Mouse (Mus musculus): ENCODE measurements at regions not wholly inside any gene's neighbourhood (a gene's known extent, or its start where the extent isn't known, plus 50 kb on each side); places are given as distances from the start of the nearest gene placed in this dataset.

GRCm38 (mm10) chr12:71460643-71461042 is 151.0 kb downstream of the Dact1 start:
- ATAC-seq (replicated peaks in 1 of 2; ENCODE audit: insufficient read depth in 1 of 2, low FRiP score in 2 of 2, low TSS enrichment in 1 of 2, low read depth in 1 of 2, poor library complexity in 2 of 2, severe bottlenecking in 2 of 2), result no peak

DNA sequence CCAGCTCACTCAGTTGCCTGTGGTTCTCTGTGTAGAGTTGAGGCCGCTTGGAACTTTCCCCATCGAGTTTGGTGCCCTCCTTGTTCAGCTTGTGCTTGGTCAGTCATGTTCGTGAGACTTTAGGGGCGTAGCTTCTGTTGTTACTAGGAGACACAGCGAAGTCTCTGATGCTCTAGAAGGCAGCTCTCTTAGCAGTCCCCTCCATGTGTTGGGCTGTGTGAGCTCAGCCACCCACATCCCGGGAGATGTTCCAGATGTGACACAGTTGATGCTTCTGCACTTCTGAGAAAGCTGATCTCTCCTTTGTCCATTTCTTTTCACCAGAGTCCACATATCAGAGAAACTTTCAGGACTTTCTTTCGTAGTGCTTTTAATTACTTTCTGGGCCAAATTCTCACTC is 158.1 kb downstream of the Dact1 start:
- no peak for ATAC-seq (replicated peaks in 1 of 2; ENCODE audit: insufficient read depth in 1 of 2, low FRiP score in 2 of 2, low TSS enrichment in 1 of 2, low read depth in 1 of 2, poor library complexity in 2 of 2, severe bottlenecking in 2 of 2)

GRCm38 (mm10) chr12:71468324-71468723 is 158.6 kb downstream of the Dact1 start:
- ATAC-seq (replicated peaks in 1 of 2; ENCODE audit: insufficient read depth in 1 of 2, low FRiP score in 2 of 2, low TSS enrichment in 1 of 2, low read depth in 1 of 2, poor library complexity in 2 of 2, severe bottlenecking in 2 of 2), result no peak

- ATAC-seq (replicated peaks in 1 of 2; ENCODE audit: insufficient read depth in 1 of 2, low FRiP score in 2 of 2, low TSS enrichment in 1 of 2, low read depth in 1 of 2, poor library complexity in 2 of 2, severe bottlenecking in 2 of 2), result no peak
Observed at GRCm38 (mm10) chr12:71470983-71471715, 161.5 kb downstream of the Dact1 start.

DNA sequence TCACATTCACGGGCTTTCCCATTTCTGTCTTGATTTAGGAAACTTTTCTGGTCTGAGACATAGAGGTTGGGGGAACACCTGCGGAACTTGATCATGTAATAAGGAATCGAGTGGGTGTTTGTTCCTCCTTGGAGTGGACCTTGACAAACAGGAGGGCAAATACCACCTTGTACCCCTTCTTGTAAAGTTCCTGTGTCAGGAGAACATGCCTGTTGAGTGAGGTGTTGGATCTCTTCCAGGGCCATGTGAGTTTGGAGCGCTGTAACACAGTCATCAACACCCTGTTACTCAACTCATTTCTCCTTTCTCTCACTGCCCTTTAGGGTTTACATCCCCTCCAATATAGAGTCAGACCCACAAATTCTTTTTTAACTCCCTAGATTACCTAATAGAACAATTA is 162.0 kb downstream of the Dact1 start:
- no peak for ATAC-seq (replicated peaks in 1 of 2; ENCODE audit: insufficient read depth in 1 of 2, low FRiP score in 2 of 2, low TSS enrichment in 1 of 2, low read depth in 1 of 2, poor library complexity in 2 of 2, severe bottlenecking in 2 of 2)

- no peak for ATAC-seq (replicated peaks in 1 of 2; ENCODE audit: insufficient read depth in 1 of 2, low FRiP score in 2 of 2, low TSS enrichment in 1 of 2, low read depth in 1 of 2, poor library complexity in 2 of 2, severe bottlenecking in 2 of 2)
Observed at GRCm38 (mm10) chr12:71476238-71476637, 166.6 kb downstream of the Dact1 start.

DNA sequence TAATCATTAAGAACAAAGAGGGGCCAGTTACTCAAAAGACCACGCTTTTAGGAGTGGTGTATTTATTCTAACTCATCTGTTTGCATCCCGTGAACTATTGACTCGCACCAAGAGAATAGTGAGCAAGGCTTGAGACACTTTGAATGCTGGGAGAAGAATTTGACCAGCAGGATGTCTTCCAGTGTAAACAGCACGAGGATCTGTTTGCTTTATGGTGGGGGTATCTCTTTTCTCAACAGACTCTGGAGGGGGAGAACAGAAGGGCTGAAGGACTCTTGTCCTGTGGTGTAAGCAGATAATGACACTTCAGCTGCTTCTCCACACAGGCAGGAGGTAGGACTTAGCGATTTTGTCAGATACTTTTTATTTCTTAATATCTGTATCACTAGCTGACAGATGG is 168.0 kb downstream of the Dact1 start:
- ATAC-seq (replicated peaks in 1 of 2; ENCODE audit: insufficient read depth in 1 of 2, low FRiP score in 2 of 2, low TSS enrichment in 1 of 2, low read depth in 1 of 2, poor library complexity in 2 of 2, severe bottlenecking in 2 of 2), result no peak

DNA sequence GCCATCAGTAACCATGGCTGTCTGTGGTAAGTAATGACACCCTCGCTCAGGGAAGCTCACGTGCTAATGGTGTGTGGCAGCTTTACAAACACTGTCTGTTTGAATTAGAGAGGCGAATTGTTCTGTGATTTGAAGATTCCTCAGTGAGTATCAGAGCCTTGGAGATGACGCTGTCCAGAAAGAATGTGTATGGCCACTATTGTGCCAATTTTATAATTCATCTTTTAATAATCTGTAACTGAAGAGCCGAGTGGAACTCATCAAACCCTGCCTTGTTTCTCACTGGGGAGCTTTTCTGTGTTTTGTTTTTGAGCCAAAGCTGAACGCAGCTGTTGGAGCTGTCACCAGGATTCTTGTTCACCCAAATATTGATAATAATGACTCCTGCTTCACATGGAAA is 171.7 kb downstream of the Dact1 start:
- no peak for ATAC-seq (replicated peaks in 1 of 2; ENCODE audit: insufficient read depth in 1 of 2, low FRiP score in 2 of 2, low TSS enrichment in 1 of 2, low read depth in 1 of 2, poor library complexity in 2 of 2, severe bottlenecking in 2 of 2)

DNA sequence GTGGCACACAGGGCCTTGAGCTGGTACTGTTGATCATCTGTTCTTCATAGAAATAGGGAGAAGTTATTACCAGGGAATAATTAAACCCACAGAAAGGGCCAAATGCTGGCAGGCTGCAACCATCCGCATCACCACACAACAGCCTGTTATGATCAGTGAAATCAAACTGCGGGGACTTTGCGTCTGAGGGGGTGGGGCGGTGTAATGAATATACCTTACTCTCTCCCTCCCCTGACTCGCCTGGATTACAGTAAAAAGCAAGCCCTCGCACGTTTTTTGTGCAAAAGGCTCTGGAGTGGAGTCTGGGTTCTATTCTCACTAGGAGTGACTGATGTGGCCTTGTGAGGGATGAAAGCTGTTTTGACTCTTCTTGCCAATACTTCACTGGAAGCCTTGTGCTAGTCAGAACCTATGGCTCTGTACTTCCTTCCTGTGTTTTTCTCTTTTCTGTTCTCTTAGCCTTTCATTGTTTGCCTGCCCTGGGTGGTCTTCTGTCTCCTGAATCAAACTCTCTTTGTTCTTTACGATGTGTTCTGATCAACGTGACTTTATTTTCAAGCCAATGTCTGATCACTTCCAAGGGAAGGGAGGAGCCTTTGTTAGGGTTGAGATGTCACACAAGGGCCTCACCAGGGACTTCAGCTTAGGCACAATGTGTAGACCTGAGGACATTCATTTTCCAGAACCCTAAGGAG is 172.4 kb downstream of the Dact1 start:
- ATAC-seq (replicated peaks in 1 of 2; ENCODE audit: insufficient read depth in 1 of 2, low FRiP score in 2 of 2, low TSS enrichment in 1 of 2, low read depth in 1 of 2, poor library complexity in 2 of 2, severe bottlenecking in 2 of 2), result no peak

DNA sequence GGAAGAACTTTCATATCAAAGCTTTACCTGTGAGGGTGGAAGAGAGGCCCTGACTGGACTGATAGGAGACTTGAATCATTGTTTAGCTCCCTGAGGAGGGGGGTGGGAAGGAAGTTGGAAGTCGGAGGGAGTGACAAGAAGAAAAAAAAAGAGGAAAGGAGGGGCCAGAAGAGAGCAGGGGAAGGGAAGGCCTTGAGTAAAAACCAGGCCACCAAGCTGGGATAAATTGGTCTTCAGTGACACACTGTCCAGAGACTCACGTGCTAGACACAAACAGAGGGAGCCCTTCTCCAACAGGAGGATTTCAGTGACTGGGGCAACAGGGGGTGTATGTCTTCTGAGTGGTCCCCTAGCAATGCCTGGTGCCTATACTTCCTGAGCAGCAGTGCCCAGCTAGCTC is 172.9 kb downstream of the Dact1 start:
- ATAC-seq (replicated peaks in 1 of 2; ENCODE audit: insufficient read depth in 1 of 2, low FRiP score in 2 of 2, low TSS enrichment in 1 of 2, low read depth in 1 of 2, poor library complexity in 2 of 2, severe bottlenecking in 2 of 2), result no peak

GRCm38 (mm10) chr12:71483536-71484165 is 174.0 kb downstream of the Dact1 start:
- no peak for ATAC-seq (replicated peaks in 1 of 2; ENCODE audit: insufficient read depth in 1 of 2, low FRiP score in 2 of 2, low TSS enrichment in 1 of 2, low read depth in 1 of 2, poor library complexity in 2 of 2, severe bottlenecking in 2 of 2)

DNA sequence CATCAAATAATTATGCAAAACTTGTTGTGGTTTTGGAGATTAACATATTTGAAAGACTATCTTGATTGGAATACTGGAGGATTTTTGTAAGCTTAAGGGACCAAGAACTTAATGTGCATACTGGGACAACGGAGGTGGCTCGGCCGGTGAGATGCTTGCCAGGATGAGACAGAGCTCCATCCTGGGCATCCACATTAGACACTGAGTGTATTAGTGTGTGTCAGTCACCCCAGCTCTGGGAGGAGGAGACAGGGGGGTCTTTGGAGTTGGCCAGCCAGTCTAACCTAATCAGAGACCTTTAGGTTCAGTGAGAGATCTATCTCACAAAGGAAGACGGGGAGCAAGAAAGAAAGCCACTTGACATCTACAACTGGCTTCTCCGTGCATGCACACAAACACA is 174.6 kb downstream of the Dact1 start:
- ATAC-seq (replicated peaks in 1 of 2; ENCODE audit: insufficient read depth in 1 of 2, low FRiP score in 2 of 2, low TSS enrichment in 1 of 2, low read depth in 1 of 2, poor library complexity in 2 of 2, severe bottlenecking in 2 of 2), result no peak

DNA sequence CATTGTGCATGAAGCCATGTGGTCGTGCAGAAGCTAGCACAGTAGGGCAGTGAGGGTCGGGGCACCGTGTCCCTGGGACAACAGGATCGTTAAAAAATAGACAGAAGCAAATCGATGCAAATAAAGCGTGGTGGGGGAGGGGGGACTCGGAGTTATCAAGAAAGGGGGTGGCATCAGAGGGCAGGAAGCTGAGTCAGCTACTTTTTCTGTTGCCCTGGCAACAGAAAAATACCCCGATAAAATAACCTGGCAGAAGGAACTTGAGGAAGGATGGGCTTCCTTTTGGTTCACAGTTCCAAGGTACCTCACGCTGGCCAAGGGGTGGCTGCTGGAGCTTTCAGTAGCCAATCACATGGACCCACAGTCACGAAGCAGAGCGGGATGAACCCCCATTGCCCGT is 176.4 kb downstream of the Dact1 start:
- ATAC-seq (replicated peaks in 1 of 2; ENCODE audit: insufficient read depth in 1 of 2, low FRiP score in 2 of 2, low TSS enrichment in 1 of 2, low read depth in 1 of 2, poor library complexity in 2 of 2, severe bottlenecking in 2 of 2), result no peak

GRCm38 (mm10) chr12:71487591-71488435 is 178.1 kb downstream of the Dact1 start:
- no peak for ATAC-seq (replicated peaks in 1 of 2; ENCODE audit: insufficient read depth in 1 of 2, low FRiP score in 2 of 2, low TSS enrichment in 1 of 2, low read depth in 1 of 2, poor library complexity in 2 of 2, severe bottlenecking in 2 of 2)

- no peak for ATAC-seq (replicated peaks in 1 of 2; ENCODE audit: insufficient read depth in 1 of 2, low FRiP score in 2 of 2, low TSS enrichment in 1 of 2, low read depth in 1 of 2, poor library complexity in 2 of 2, severe bottlenecking in 2 of 2)
Observed at GRCm38 (mm10) chr12:71489295-71489694, 179.6 kb downstream of the Dact1 start.

GRCm38 (mm10) chr12:71494803-71495293 is 185.2 kb downstream of the Dact1 start:
- no peak for ATAC-seq (replicated peaks in 1 of 2; ENCODE audit: insufficient read depth in 1 of 2, low FRiP score in 2 of 2, low TSS enrichment in 1 of 2, low read depth in 1 of 2, poor library complexity in 2 of 2, severe bottlenecking in 2 of 2)

DNA sequence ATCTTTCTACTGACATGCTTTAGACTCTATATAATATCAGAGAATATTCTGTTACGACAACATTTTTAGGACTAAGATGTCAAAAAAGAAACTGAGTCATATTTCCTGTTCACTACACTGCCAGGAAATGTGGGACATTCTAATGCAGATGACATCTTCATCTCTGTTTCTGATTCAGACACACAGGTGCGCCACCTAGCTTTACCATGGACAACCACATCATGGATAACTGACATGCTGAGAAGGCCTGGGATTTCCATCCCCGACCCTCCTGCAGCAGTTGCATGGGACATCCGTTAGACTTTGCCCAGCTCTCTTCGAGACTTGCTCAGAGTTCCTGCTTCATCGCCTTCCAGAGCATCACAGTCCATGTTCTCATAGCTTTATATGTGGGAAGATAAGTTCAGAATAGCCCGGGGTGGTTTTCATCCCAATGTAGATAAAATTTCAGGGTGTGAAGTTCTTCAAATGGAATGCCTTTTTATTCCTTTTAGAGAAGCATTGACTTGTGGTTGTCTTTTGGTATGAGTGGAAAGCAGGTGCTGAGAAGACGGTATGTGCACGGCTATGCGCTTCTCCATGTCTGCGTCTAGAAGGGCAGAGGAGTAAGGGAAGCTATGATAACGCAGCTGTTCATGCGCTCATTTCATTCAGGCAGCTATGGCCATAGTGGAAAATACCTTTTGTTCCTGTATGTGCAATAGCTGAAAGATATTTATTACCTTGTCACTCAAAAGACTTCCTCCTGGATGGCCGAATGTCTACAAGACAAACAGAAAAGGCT is 188.8 kb downstream of the Dact1 start:
- no peak for ATAC-seq (replicated peaks in 1 of 2; ENCODE audit: insufficient read depth in 1 of 2, low FRiP score in 2 of 2, low TSS enrichment in 1 of 2, low read depth in 1 of 2, poor library complexity in 2 of 2, severe bottlenecking in 2 of 2)

Measured in hematopoietic stem cell, adult 5-6 weeks (primary cell).